Mouse (Mus musculus): ENCODE results near the gene Gm9970. TPM values are rescaled to one million over a fixed set of nuclear protein-coding genes. Genes with fewer than 3 reads are reported as not detected.
"Not testable (repeated sequence)": the region's sequence is repeated elsewhere in the genome, so short reads cannot be mapped to it uniquely, and the experiment has no call there.

Gm9970 gene
- polyA plus RNA-seq, 1 experiment from 2014 or later: 0.80 TPM

GRCm38 (mm10) chr5:31219911-31220447 is 21.1 kb downstream of the Gm9970 start:
- peak; percentile 79 for ATAC-seq (ENCODE audit: low FRiP score)

GRCm38 (mm10) chr5:31219474-31219873 is 21.6 kb downstream of the Gm9970 start:
- no peak for ATAC-seq (ENCODE audit: low FRiP score)
- peak overlapping the region; percentile 87 for H3K9ac ChIP-seq (ENCODE audit: low read depth, low read length)
- 1% methylated on average over 11 of the region's 11 CpGs for WGBS
- no peak for DNase-seq (ENCODE audit: low spot score)
- H3K27me3 ChIP-seq (ENCODE audit: control insufficient read depth, insufficient read depth, low read length): no peaks in the 10 kb centered on the region
- H3K36me3 ChIP-seq (ENCODE audit: control insufficient read depth, insufficient read depth, low read length): no peaks in the 10 kb centered on the region
- H3K4me3 ChIP-seq (ENCODE audit: low read depth, low read length): peak overlapping the region; percentile 91
- H3K4me2 ChIP-seq (replicated peaks; ENCODE audit: low read depth, low read length): peak overlapping the region; percentile 70
- no peak overlapping the region for H3K27ac ChIP-seq (ENCODE audit: low read depth, low read length)
- no peaks in the 10 kb centered on the region for H3K9me3 ChIP-seq (ENCODE audit: control insufficient read depth, low read length)
- no peaks in the 10 kb centered on the region for H3K4me1 ChIP-seq (replicated peaks; ENCODE audit: control insufficient read depth, insufficient read depth, low read length)

More at GRCm38 (mm10) chr5:31219911-31220447, 21.1 kb downstream of the Gm9970 start:
- DNase-seq (ENCODE audit: low spot score): peak; percentile 75
- Histone ChIP-seq H3K4me2 (replicated peaks; ENCODE audit: low read depth, low read length) (peak overlapping the region; percentile 70), H3K4me3 (ENCODE audit: low read depth, low read length) (peak overlapping the region; percentile 91), H3K4me1 (replicated peaks; ENCODE audit: control insufficient read depth, insufficient read depth, low read length) (no peaks in the 10 kb centered on the region), H3K9me3 (ENCODE audit: control insufficient read depth, low read length) (no peaks in the 10 kb centered on the region), H3K27me3 (ENCODE audit: control insufficient read depth, insufficient read depth, low read length) (no peaks in the 10 kb centered on the region), H3K36me3 (ENCODE audit: control insufficient read depth, insufficient read depth, low read length) (no peaks in the 10 kb centered on the region), H3K27ac (ENCODE audit: low read depth, low read length) (peak overlapping the region; percentile 90), H3K9ac (ENCODE audit: low read depth, low read length) (peak overlapping the region; percentile 87)
- WGBS: under 1% methylated on average over 40 of the region's 40 CpGs

GRCm38 (mm10) chr5:31219070-31219469 is 22.0 kb downstream of the Gm9970 start:
- Histone ChIP-seq H3K27ac (ENCODE audit: low read depth, low read length) (no peak overlapping the region), H3K27me3 (ENCODE audit: control insufficient read depth, insufficient read depth, low read length) (no peaks in the 10 kb centered on the region), H3K9me3 (ENCODE audit: control insufficient read depth, low read length) (no peaks in the 10 kb centered on the region), H3K36me3 (ENCODE audit: control insufficient read depth, insufficient read depth, low read length) (no peaks in the 10 kb centered on the region), H3K4me2 (replicated peaks; ENCODE audit: low read depth, low read length) (peak overlapping the region; percentile 70), H3K4me1 (replicated peaks; ENCODE audit: control insufficient read depth, insufficient read depth, low read length) (no peaks in the 10 kb centered on the region), H3K4me3 (ENCODE audit: low read depth, low read length) (peak overlapping the region; percentile 91), H3K9ac (ENCODE audit: low read depth, low read length) (no peak overlapping the region)
- ATAC-seq (ENCODE audit: low FRiP score) (no peak), DNase-seq (ENCODE audit: low spot score) (peak; percentile 53)
- WGBS: 5% methylated on average over 2 of the region's 2 CpGs

GRCm38 (mm10) chr5:31218294-31218693 is 22.7 kb downstream of the Gm9970 start:
- no peaks in the 10 kb centered on the region for H3K36me3 ChIP-seq (ENCODE audit: control insufficient read depth, insufficient read depth, low read length)
- no peaks in the 10 kb centered on the region for H3K27me3 ChIP-seq (ENCODE audit: control insufficient read depth, insufficient read depth, low read length)
- no peak overlapping the region for H3K27ac ChIP-seq (ENCODE audit: low read depth, low read length)
- no peak overlapping the region for H3K4me3 ChIP-seq (ENCODE audit: low read depth, low read length)
- H3K4me2 ChIP-seq (replicated peaks; ENCODE audit: low read depth, low read length): no peak overlapping the region
- no peak overlapping the region for H3K9ac ChIP-seq (ENCODE audit: low read depth, low read length)
- H3K4me1 ChIP-seq (replicated peaks; ENCODE audit: control insufficient read depth, insufficient read depth, low read length): no peaks in the 10 kb centered on the region
- H3K9me3 ChIP-seq (ENCODE audit: control insufficient read depth, low read length): no peaks in the 10 kb centered on the region
- DNase-seq (ENCODE audit: low spot score) (no peak), ATAC-seq (ENCODE audit: low FRiP score) (no peak)
- 72% methylated on average over 7 of the region's 7 CpGs for WGBS

- not testable (repeated sequence) for H3K4me1 ChIP-seq (replicated peaks; ENCODE audit: control insufficient read depth, insufficient read depth, low read length); H3K36me3 ChIP-seq (ENCODE audit: control insufficient read depth, insufficient read depth, low read length); DNase-seq (ENCODE audit: low spot score); H3K4me2 ChIP-seq (replicated peaks; ENCODE audit: low read depth, low read length); H3K9me3 ChIP-seq (ENCODE audit: control insufficient read depth, low read length); ATAC-seq (ENCODE audit: low FRiP score); H3K9ac ChIP-seq (ENCODE audit: low read depth, low read length); H3K4me3 ChIP-seq (ENCODE audit: low read depth, low read length); H3K27ac ChIP-seq (ENCODE audit: low read depth, low read length); H3K27me3 ChIP-seq (ENCODE audit: control insufficient read depth, insufficient read depth, low read length)
- WGBS: 92% methylated on average over 6 of the region's 6 CpGs
Observed at GRCm38 (mm10) chr5:31216554-31216953, 24.5 kb downstream of the Gm9970 start.

- 94% methylated on average over 6 of the region's 6 CpGs for WGBS
- Histone ChIP-seq H3K4me3 (ENCODE audit: low read depth, low read length) (no peak overlapping the region), H3K4me2 (replicated peaks; ENCODE audit: low read depth, low read length) (no peak overlapping the region), H3K27me3 (ENCODE audit: control insufficient read depth, insufficient read depth, low read length) (no peaks in the 10 kb centered on the region), H3K9ac (ENCODE audit: low read depth, low read length) (no peak overlapping the region), H3K4me1 (replicated peaks; ENCODE audit: control insufficient read depth, insufficient read depth, low read length) (peaks cover 5% of the 10 kb centered on the region; the same call in 1 of the 2 replicates), H3K9me3 (ENCODE audit: control insufficient read depth, low read length) (peaks cover 5% of the 10 kb centered on the region), H3K27ac (ENCODE audit: low read depth, low read length) (no peak overlapping the region), H3K36me3 (ENCODE audit: control insufficient read depth, insufficient read depth, low read length) (peaks cover 8% of the 10 kb centered on the region)
- DNase-seq (ENCODE audit: low spot score) (no peak), ATAC-seq (ENCODE audit: low FRiP score) (no peak)
Observed at GRCm38 (mm10) chr5:31204421-31204820, 36.6 kb downstream of the Gm9970 start.

GRCm38 (mm10) chr5:31203866-31204265 is 37.2 kb downstream of the Gm9970 start:
- no peak for DNase-seq (ENCODE audit: low spot score)
- peaks cover 5% of the 10 kb centered on the region; the same call in 1 of the 2 replicates for H3K4me1 ChIP-seq (replicated peaks; ENCODE audit: control insufficient read depth, insufficient read depth, low read length)
- no peak overlapping the region for H3K9ac ChIP-seq (ENCODE audit: low read depth, low read length)
- no peaks in the 10 kb centered on the region for H3K27me3 ChIP-seq (ENCODE audit: control insufficient read depth, insufficient read depth, low read length)
- H3K4me3 ChIP-seq (ENCODE audit: low read depth, low read length): no peak overlapping the region
- H3K9me3 ChIP-seq (ENCODE audit: control insufficient read depth, low read length): peaks cover 5% of the 10 kb centered on the region
- no peak overlapping the region for H3K4me2 ChIP-seq (replicated peaks; ENCODE audit: low read depth, low read length)
- ATAC-seq (ENCODE audit: low FRiP score): no peak
- peaks cover 8% of the 10 kb centered on the region for H3K36me3 ChIP-seq (ENCODE audit: control insufficient read depth, insufficient read depth, low read length)
- no peak overlapping the region for H3K27ac ChIP-seq (ENCODE audit: low read depth, low read length)
- 81% methylated on average over 2 of the region's 2 CpGs for WGBS

DNA sequence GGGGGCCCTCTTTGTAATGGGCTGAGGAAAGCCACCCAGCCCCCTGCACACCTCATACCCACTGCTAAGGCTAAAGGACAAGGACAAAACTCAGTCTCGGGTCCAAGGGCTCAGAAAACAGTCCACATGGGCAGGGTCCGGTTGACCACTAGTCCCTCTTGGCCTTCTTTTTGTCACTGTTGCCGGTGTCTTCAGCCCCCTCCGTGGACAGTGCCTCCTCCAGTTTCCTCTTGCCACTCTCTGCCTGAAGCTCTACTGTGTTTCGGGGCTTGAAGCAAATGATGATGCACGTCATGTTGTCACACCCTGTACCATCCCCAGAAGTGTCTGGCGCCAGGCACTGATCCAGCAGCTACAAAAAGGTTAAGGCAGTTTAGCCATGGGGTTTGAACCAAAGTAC is 38.1 kb downstream of the Gm9970 start:
- Histone ChIP-seq H3K4me1 (replicated peaks; ENCODE audit: control insufficient read depth, insufficient read depth, low read length) (peaks cover 5% of the 10 kb centered on the region; the same call in 1 of the 2 replicates), H3K36me3 (ENCODE audit: control insufficient read depth, insufficient read depth, low read length) (peaks cover 11% of the 10 kb centered on the region), H3K4me3 (ENCODE audit: low read depth, low read length) (peak overlapping the region; percentile 81), H3K27me3 (ENCODE audit: control insufficient read depth, insufficient read depth, low read length) (no peaks in the 10 kb centered on the region), H3K9ac (ENCODE audit: low read depth, low read length) (peak overlapping the region; percentile 60), H3K9me3 (ENCODE audit: control insufficient read depth, low read length) (peaks cover 5% of the 10 kb centered on the region), H3K27ac (ENCODE audit: low read depth, low read length) (peak overlapping the region; percentile 68), H3K4me2 (replicated peaks; ENCODE audit: low read depth, low read length) (peak overlapping the region; percentile 61)
- 86% methylated on average over 7 of the region's 7 CpGs for WGBS
- no peak for DNase-seq (ENCODE audit: low spot score)
- no peak for ATAC-seq (ENCODE audit: low FRiP score)
